Mouse (Mus musculus) adrenal gland, postnatal 14 days (tissue): ENCODE results near the gene Maml2. TPM values are rescaled to one million over a fixed set of nuclear protein-coding genes. Genes with fewer than 3 reads are reported as not detected.

Experiments
- DNase-seq: peaks from one replicate; pipeline ENCODE4 v3.0.0; 2021; ENCODE audit warnings: mixed read lengths
- long read RNA-seq, 2 experiments: library from polyadenylated mRNA; stranded (forward); transcript quantifications; one replicate each; pipeline ENCODE4 v2.0.0; 2021
- total RNA-seq: library from RNA; stranded (reverse); gene quantifications from 2 replicates; pipeline ENCODE4 v1.2.3, GENCODE M21; 2021

Maml2 gene
- 6.1 and 10.2 TPM in 2 replicates for total RNA-seq
- long read RNA-seq, experiment 1, result 0 reads
- long read RNA-seq, experiment 2, partial matches to known transcripts, result 0 of 1 reads
- long read RNA-seq, experiment 2, other reads (novel, unspliced or antisense), result 1 of 1 reads

DNA sequence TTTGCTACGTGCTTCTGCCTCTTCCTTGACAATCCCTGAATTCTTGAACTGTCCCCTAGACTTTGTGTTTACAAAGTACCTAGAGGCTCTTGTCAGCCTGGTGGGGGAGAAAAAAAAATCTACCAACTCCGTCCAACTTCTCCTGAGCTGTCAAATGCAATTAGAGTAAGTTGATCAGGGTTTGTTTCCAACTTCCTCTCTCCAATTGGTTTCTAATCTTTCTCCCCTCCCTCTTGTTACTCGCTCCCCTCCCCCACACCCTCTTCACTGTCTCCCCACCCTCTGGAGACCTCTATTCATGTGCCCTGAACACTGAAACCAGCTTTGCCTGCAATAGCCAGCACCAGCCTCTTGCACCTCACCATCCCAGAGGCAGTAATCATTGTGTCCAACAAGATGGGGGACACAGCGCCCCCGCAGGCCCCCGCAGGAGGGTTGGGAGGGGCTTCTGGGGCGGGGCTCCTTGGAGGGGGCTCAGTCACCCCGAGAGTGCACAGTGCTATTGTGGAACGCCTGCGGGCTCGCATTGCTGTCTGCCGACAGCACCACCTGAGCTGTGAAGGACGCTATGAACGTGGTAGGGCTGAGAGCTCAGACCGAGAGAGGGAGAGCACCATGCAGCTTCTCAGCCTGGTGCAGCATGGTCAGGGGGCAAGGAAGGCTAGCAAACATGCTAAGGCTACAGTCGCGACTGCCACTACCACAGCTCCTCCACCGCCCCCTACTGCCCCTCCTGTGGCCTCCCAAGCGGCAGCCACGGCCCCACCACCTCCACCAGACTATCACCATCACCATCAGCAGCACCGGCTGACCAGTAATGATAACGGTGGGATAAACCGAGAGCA is at the start of gene Maml2:
Gene Maml2, plus strand, starts transcription at position 290 of the 845 bp plus-strand sequence.
- DNase-seq, result peak; percentile 77

DNA sequence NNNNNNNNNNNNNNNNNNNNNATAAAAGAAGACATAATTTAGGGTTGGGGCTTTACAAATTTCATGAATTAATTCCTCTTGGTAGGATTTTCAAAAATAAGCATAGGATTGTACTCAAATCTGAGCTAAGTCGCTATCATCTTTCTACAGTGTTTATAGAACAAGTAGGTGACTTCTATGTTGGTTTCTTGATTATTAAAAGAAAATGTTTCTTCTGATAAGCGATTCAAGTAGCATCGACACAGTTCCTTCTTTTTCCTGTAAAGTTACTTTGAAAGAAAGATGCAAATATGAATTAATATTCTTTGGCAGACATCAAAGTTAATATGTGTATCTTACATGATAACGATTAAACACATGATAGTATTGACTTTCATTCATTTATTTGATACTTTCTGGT is 49.7 kb upstream of the Maml2 start:
- no peak for DNase-seq

DNA sequence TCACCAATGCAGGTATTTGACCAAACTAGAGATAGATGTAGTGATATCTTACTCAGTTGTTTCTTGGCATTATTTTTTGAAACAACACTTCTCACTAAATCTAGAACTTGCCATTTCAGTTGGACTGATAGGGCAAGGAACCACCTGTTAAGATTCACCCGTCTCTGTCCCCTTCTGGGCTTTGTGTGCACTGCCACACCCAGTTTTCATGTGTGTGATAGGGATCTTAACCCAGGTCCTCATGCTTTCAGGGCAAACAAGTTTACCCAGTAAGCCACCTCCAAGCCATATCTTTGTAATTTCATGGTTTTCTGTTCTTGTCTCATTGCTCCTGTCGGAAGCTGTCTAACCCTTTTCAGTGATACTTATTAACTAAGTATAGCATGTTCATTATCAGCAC is 46.5 kb upstream of the Maml2 start:
- no peak for DNase-seq

DNA sequence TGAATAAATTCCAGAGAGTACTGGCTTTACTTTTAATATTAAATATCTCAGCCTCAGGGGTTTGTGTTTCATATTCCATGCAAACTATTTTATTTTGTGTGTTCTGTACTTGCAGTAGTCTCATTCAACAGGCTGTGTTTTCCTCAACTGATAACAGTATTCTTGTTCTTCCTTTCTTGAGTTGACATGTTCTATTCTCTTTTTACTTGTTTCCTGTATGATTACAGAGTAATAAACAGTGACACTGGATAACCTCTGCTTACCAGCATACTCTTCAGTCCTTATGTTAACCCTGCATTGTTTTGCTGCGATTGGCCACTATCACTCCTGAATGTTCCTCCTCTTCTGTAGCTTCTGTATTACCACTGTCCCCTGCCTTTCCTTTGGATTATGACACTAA is 41.0 kb upstream of the Maml2 start:
- DNase-seq, result no peak

DNA sequence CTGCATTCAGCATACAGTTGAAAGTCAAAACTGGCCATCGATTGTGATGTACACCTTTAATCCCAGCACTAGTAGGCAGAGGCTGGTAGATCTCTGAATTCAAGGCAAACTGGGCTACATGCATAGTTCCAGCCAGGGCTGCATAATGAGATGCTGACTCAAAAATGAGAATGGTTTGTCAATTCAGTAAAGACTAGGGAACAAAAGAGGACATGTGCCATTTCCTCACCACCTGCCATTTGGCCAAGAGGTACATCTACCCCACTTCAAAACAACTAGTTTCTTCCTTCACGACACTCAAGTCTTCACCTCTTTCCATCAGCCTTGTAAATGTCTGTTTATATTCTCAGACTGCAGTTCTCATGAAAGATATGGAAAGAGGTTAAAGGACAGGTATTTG is 39.6 kb upstream of the Maml2 start:
- DNase-seq, result no peak

DNA sequence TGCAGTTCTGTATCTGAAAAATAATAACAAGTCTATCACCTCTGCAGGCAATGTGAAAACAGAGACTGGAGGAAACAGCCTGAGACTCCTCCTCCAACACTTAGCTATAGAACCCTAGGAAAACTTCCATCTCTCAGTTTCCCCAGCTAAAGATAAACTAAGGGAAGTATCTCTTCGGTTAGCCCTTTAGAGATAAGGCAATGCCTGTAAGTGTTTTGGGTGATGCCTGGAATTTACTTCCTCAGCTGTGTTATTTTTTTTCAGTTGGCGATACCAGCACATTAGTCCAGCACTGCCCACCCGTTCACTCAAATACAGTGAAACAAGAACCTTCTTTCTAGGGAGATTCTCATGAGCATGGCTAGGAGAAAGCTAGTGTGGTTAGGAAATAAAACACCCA is 36.8 kb upstream of the Maml2 start:
- no peak for DNase-seq

DNA sequence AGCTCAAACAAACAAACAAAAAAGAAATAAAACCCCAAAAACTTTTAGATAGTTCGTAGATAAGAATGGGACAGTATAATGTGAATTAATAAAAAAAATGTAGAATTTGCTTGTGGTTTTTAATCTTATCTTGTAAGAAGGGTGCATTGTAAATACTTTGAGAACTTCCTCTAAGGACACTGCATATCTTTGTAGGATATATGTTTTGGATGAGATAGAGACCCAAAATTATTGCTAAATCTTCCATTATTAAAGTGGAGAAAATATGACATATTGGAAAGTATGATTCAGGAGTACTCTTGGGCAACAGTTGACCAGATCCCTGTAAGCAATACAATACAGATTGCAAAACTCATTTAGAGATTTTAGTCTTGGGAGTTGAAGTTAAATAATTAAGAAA is 24.5 kb upstream of the Maml2 start:
- no peak for DNase-seq

DNA sequence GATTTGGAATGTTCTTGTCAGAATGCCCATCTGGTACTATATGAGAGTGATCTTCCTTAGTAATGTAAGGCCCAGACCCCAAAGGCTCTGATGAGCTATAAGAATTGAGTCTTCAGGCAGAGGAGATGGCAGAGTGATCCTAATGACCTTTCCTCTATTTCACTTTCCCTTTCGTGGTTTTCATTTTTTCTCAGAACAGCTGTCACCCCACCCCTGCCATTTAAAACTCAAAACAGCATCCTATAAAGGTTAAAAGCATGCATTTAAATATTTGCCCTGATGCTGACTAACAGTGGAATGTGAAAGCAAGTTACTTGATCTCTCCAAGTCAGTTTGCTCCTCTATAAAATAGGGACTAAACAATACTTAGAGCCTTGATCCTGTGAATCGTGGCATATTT is 10.3 kb upstream of the Maml2 start:
- no peak for DNase-seq

DNA sequence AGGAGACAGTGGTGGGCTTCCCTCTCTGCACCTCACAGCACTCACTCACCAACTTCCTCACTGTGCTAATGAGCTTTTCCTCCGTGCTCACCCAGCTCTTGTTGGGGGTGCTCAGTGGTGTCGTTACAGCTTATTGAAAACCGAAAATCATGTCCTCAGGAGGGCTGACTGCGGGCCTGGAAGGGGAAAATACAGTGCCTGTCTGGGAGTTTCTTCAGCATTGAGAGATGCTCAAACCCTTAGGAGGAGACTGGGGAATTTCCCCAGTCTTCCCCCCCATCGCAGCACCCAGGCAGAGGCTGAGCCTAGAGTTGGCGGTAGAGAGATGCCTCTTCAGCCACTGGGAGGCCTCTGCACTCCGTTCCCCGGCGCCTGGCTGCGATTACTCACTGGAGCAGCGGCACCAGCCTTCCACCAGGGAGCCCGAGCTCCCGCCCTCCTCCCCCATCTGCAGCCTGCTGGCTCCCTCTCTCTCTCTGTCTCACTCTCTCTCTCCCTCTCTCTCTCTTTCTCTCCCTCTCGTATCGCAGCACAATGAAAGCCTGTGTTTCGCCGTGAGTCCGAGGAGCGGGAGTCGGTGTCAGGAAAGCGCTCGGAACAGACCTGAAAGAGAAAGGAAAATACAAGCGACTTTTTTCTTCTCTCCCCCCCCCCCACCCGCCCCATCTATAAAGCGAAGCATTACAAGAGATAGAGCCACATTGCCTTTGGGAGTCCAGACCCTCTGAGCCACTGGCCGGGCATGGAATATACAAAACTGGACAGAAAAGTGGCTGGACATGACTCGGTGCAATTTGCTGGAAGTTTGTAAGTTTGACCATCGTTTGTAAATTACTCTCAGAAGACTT is 1.3 kb upstream of the Maml2 start:
- DNase-seq, result peak; percentile 96

DNA sequence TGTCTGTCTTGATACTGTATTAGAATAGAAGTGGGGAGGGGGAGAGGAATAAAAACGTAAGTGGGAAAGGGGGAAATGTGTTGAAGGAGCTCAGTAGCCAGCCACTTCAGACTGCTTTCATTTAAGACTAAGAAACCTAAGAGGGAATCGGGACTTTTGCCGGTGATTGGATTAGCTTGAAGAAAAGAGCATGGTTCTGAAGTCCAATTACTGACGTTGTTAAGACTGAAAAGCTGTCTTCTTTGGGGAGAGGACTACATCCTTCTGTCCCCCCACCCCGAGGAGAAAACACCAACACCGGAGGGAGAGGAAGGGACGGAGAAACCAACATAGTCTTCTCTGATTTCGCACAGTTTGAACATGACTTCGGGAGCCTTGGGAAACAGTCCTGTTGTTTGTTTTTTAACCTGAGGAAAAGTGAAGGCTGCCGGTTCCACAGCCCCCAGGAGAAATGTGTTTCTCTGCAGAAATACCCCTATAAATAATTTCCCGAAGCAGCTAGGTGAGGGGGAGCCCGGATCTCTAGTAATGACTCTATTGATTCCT is 562 bp upstream of the Maml2 start:
- DNase-seq, result peak; percentile 21

DNA sequence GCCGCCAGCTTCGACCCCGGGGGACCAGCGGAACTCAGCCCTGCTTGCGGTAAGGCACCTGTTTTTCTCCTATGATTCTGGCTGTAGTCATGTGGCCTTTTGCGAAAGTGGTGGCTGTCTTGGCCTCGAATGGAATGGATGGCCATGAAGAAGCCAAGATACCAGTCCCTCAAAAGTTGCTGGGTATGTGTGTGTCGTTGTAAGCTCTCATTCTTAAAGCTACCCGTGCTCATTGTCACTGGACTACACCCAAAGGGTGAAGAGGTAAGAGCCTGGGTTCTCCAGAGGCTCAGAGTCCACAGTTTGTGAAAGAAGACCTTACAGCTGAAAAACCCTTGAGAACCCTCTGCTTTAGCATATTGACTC is 739 bp downstream of the Maml2 start:
- DNase-seq, result no peak

DNA sequence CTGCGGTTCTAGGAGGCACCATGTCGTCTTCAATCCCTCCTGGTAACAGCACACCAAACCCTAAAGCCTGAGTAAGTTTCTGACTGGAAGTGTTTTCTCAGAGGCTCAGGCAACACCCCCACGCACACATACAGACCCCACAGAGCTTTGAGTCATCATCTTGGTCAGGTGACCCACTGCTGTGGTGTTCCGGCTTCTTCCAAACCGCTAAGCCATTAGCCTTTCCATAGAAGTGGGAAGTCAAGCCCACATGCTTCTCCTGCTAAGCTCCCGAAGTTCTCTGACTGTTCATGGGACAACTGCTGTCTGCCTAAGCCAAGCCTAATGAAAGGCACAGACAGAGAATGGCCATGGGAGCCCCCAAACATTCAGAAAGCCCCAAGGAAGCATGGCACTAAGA is 1.4 kb downstream of the Maml2 start:
- no peak for DNase-seq

DNA sequence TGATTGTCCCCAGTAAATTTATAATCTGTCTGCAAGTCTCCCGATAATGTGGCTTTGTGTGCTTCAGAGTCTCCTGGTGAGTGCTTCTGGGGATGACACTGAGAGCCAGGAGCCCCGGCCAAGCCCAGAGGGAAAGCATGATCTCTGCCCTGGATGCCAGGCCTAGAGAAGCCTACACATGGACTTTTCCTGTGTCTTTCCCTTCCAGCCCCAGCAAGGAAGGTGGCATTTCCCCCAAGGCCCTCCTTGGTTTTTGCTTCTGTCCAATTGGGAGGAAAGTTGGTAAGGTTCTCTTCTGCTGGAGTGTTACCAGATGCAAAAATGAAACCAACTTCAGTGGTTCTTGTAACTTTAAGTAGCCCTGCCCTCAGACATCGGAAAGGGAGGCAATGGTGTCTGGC is 2.3 kb downstream of the Maml2 start:
- DNase-seq, result peak; percentile 40

DNA sequence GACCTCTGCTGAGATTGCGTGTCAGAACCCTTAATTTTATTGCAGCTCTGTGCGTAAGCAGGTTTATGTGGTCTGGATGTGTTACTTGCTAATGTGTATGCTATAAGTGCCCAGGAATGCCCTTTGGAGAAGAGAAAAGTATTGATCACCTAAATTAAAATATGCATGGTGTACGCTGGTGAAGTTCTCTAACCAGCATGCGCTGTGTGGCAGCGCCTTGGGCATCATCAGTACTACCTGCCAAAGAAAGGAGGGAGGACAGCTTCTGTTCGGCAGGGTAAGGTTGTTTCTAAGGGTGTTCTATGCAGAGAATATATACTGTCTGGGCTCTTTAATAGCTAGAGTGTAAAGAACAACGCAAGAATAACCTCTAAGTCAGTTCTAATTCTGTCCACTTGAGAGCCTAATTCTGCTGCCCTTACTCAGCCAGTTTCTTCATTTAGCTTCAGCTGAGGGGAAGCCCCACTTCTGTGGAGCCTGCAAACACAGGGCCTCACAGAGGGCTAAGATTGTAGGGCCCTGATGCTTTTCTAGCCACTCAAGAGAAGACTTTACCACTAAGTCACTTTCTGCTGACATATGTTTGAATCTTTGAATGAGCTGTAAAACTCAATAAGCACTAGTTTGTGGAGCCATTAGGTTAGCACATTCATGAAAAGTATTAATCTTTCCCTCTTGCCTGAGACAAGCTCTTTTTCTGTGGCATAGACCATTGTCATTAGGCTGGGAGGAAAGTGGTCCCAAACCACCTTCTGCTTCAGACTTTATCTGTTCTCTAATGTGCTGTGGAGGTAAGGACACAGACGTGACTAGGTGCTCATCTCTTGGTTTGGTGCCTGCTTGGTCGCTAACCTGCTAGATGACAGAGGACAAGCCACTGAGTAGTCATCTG is 3.4 kb downstream of the Maml2 start:
- DNase-seq, result no peak

DNA sequence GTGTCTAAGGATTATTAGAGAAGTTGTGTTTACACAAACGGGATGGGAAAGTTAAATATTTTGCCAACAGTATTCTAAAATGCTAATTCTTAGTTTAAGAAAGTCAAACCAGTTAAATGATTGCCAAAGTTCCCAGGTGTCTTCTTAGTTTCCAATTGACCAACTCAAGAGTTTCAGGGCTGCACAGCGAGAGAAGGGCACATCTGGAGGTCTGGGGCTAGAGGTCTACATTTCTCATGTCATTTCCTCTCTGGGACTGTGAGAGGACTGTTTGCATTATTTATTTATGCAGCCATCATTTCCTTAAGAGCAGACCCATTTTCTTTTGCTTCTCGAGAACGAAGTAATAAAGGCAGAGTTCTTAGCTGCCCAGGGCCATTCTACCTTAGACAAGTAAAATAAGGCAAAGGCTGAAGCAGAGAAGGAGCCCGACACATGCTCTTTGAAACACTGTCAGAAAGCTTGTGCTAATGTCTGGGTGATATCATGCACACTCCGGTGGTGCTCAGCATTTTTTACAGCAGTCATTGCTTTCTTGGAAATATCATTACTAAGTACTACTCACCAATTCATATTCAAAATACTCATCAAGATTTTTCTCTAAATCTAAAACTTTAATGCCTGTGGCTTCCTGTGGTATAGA is 4.5 kb downstream of the Maml2 start:
- no peak for DNase-seq

DNA sequence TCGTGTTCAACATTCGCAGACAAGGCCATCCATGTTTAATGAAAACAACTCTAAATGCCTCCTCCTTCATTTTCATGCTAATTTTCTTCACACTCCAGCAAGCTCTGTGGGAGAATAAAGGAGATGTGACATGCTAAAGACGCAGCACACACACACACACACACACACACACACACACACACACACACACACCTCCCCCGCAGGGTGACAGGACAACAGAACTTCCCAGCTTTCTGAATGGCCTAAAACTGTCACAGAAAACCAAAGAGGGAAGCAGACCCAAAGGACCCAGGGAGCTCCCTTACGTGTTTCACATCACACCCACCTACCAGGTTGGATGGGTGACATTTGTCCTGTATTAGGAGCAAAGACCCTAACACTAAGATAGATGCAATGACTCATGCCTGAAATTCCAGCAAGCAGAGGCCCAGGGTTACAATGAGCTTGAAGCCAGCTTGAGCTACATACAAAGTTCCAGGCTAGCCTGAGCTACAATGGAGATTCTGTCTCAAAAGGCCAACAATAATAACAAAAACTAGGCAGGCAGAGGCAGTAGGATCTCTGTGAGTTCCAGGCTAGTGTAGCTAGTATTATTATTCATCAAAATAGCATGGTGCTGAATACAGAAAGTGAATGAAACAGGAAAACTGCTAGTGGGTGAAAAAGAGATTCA is 5.5 kb downstream of the Maml2 start:
- DNase-seq, result no peak

DNA sequence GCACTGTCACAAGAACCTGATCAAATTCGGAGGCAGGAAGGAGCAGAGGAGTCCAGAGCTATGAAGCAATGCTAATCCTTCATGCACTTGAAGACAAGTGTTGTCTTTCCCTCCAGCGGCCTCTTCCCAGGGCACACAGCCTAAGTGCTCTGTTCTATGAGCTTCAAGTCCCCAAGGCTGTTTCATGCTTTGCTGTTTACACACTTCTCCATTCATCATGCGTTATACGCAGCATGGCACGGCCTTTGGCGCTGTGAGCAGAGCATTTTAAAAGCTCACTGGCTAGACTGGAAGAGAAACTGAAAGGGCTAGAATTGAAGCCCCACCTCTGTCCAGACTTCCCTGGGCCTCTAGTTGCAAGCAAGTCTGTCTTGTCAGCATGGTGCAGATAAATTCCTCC is 6.2 kb downstream of the Maml2 start:
- DNase-seq, result peak; percentile 70

DNA sequence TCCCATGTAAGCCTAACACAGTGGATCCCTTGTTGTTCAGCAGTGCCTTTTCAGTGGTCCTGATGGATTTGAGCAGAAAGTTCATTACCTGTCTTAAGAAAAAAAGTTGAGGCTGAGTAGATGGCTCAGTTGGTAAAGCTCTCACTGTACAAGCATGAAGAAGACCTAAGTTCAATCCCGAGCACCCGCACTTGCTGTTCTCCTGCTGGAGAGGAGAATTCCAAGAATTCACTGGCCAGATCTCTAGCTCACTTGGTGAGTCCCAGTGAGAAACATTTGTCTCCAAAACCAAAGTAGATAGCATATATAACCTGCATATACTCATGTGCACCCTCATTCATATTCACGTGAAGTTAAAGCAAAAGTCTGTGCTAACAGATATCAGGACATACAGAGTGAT is 8.7 kb downstream of the Maml2 start:
- no peak for DNase-seq

DNA sequence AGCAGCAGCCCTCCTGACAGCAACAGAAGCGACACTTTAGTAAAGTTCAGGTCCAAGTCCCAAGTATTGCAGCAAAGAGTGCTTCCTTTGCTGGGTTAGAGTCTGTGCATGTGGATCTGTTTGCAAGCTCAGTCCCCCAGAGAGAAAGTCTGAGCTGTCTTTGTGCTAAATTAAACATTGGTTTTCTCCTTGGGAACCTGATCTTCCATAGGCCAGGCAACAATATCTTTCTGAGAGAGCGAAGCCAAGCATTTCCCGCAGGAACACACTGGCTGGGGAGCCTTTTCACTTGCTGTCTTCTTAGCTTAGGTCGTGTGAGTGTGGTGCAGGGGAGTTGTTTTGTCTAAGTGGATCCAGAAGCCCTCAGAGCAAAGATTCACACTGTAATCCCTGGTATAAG is 9.5 kb downstream of the Maml2 start:
- DNase-seq, result no peak

DNA sequence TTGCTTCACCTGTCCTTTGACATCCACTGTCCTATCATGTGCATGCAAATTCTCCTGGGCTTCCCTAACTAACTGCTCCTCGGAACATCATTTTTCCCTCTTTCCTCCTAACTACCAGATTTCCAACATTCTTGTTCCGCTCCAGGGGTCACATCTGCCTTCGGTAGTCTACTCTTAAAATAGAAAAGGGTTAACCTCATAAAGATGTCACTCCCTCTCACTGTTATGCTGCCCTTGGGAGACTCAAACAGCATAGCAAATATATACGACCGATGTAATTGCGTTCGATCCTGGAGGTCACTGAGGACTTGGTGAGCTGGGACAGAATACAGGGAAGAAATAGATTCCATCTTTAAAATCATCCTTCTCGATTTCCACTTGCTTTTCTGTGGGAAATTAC is 11.0 kb downstream of the Maml2 start:
- DNase-seq, result no peak

DNA sequence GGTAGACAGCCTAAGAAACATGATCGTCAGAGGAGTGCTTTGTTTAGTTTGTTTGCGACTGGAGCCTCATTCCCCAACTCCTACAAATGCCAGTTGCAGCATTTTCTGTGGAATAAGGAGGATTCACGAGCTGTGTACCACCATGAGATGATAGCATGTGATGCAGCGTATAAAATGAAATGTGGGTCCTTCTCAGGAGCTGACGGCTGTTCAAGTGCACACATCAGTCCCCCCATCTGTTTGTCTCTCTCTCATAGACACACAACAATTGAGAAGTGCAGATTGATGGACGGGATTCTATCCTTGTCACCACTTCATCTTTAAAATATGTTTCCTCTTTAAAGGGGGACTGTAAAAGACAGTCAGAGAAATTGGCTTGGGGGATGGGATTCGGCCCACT is 12.1 kb downstream of the Maml2 start:
- no peak for DNase-seq
